Mouse (Mus musculus): ENCODE results near the gene Fndc3b. TPM values are rescaled to one million over a fixed set of nuclear protein-coding genes. Genes with fewer than 3 reads are reported as not detected.

Gene Fndc3b
- polyA plus RNA-seq, 1 experiment: 23.7 TPM

DNA sequence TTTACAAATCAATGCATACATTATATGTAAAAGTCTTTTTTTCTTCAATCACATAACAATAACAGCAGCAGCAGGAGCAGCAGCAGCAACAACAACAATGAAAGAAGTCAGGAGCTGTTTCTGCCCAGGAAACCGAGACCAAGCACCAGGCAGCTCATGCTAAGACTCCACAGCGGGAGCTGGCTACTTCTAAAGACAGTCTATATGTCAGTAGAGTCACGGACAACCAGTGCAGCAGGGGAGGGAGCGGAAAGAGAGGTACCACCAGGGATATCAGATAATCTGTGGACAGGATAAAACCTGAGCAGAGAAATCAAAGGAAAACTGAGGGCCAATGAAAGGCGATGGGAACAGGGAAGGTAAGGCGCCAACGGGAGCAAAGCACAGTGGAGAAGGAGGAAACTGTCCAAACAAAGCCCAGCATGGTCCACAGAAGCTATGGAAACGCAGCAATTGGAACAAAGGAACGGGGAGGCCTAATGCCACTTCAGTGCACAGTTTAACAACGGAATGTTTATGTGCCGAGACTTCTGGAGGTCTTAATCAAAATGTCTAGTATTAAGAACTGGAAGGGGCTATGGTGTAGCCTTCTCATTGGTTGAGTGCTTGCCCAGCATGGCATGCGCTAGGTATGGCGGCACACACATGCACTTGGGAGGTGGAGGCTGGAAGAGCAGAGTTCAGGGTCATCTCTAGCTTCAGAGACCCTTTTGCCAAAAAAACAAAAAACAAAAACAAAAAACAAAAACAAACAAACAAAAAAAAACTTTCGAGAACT, 215.6 kb downstream of the Fndc3b start:
- Histone ChIP-seq H3K79me3 (ENCODE audit: low read depth) (no peaks in the 10 kb centered on the region), H3K4me3 (ENCODE audit: insufficient read depth, poor library complexity, severe bottlenecking) (no peak overlapping the region), H3K36me3 (ENCODE audit: control insufficient read depth, insufficient read depth) (peaks cover 49% of the 10 kb centered on the region), H3K79me2 (ENCODE audit: control insufficient read depth, insufficient read depth) (no peaks in the 10 kb centered on the region), H3K27me3 (ENCODE audit: control insufficient read depth, insufficient read depth, insufficient read length) (no peaks in the 10 kb centered on the region), H3ac (ENCODE audit: control insufficient read depth, insufficient read length, low read depth) (no peak overlapping the region)
- TF ChIP-seq CTCF (IDR thresholded peaks at IDR 0.05; ENCODE audit: control insufficient read depth, insufficient read depth, insufficient read length) (no peak), FOSL1 (IDR thresholded peaks at IDR 0.05; ENCODE audit: insufficient read depth, low read length, poor library complexity, severe bottlenecking) (no peak), MYOG (IDR thresholded peaks at IDR 0.05; ENCODE audit: control insufficient read depth, extremely low read depth, insufficient read length) (no peak), MAX (IDR thresholded peaks at IDR 0.05) (no peak)

DNA sequence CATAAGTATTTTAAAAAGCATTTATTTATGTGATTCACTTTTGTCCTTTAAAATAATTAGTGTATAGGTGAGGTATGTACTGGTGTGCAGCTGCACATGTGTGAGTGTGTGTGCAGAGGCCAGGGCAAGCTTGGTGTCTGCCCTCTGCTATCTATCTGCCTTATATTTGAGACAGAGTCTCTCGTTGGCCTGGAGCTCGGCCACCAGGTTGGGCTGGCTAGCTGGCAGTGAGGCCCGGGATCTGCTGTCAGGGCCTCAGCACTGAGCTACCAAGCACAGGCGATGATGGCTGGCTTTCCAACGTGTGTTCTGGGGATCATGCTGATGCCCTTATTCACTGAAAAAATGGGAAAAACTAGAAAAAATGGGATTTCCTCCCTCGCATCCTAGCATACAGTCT, 216.4 kb downstream of the Fndc3b start:
- Histone ChIP-seq H3K79me2 (ENCODE audit: control insufficient read depth, insufficient read depth) (no peaks in the 10 kb centered on the region), H3ac (ENCODE audit: control insufficient read depth, insufficient read length, low read depth) (no peak overlapping the region), H3K36me3 (ENCODE audit: control insufficient read depth, insufficient read depth) (peaks cover 48% of the 10 kb centered on the region), H3K27me3 (ENCODE audit: control insufficient read depth, insufficient read depth, insufficient read length) (no peaks in the 10 kb centered on the region), H3K4me3 (ENCODE audit: insufficient read depth, poor library complexity, severe bottlenecking) (no peak overlapping the region), H3K79me3 (ENCODE audit: low read depth) (no peaks in the 10 kb centered on the region)
- no peak for TF ChIP-seq MYOG (IDR thresholded peaks at IDR 0.05; ENCODE audit: control insufficient read depth, extremely low read depth, insufficient read length)
- no peak for TF ChIP-seq MAX (IDR thresholded peaks at IDR 0.05)
- TF ChIP-seq USF1 (IDR thresholded peaks at IDR 0.05; ENCODE audit: low read depth): no peak
- no peak for TF ChIP-seq CTCF (IDR thresholded peaks at IDR 0.05; ENCODE audit: control insufficient read depth, insufficient read depth, insufficient read length)
- no peak for TF ChIP-seq FOSL1 (IDR thresholded peaks at IDR 0.05; ENCODE audit: insufficient read depth, low read length, poor library complexity, severe bottlenecking)

DNA sequence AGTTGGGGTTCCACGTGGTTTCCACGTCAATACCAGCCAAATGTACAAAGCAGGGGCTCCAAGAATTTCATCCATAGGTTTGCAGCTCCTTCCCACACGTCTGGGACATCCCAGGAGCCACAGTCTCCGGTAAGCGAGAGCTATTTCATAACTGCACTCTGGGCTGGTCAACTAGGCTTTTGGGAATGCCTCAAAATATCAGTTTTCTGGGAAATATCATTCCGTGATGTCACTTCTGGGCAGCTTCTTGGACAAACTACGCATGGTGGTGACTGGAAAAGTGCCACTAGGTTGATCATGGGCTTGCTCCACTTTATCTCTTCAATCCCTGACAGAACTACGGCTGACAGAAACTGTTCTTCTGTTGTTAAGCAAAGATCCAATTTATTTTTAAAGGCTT, 217.0 kb downstream of the Fndc3b start:
- Histone ChIP-seq H3K79me2 (ENCODE audit: control insufficient read depth, insufficient read depth) (no peaks in the 10 kb centered on the region), H3ac (ENCODE audit: control insufficient read depth, insufficient read length, low read depth) (no peak overlapping the region), H3K27me3 (ENCODE audit: control insufficient read depth, insufficient read depth, insufficient read length) (no peaks in the 10 kb centered on the region), H3K4me3 (ENCODE audit: insufficient read depth, poor library complexity, severe bottlenecking) (no peak overlapping the region), H3K36me3 (ENCODE audit: control insufficient read depth, insufficient read depth) (peaks cover 51% of the 10 kb centered on the region), H3K79me3 (ENCODE audit: low read depth) (no peaks in the 10 kb centered on the region)
- no peak for TF ChIP-seq USF1 (IDR thresholded peaks at IDR 0.05; ENCODE audit: low read depth)

DNA sequence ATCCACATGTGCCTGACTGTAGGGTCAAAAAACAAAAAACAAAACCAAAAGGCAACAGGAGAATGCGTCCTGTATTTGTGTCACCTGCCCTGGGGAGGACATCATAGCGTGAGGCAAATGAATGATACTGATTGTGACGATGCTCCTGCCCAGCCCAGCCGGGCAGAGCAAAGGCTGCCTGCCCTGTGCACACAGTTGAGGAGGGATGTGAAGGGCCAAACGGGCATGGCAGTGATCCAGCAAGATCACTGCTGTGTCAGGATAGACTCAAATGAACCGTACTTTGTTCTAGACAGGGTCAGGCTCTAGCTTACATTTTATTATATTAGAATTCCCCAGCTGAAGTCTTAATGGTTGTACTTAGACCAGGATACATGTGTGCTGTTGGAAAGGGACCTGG, 219.3 kb downstream of the Fndc3b start:
- Histone ChIP-seq H3K36me3 (ENCODE audit: control insufficient read depth, insufficient read depth) (peaks cover 52% of the 10 kb centered on the region), H3K79me2 (ENCODE audit: control insufficient read depth, insufficient read depth) (no peaks in the 10 kb centered on the region), H3ac (ENCODE audit: control insufficient read depth, insufficient read length, low read depth) (no peak overlapping the region), H3K27me3 (ENCODE audit: control insufficient read depth, insufficient read depth, insufficient read length) (no peaks in the 10 kb centered on the region), H3K79me3 (ENCODE audit: low read depth) (no peaks in the 10 kb centered on the region), H3K4me3 (ENCODE audit: insufficient read depth, poor library complexity, severe bottlenecking) (no peak overlapping the region)
- no peak for TF ChIP-seq USF1 (IDR thresholded peaks at IDR 0.05; ENCODE audit: low read depth)
- TF ChIP-seq MYOD1 (IDR thresholded peaks at IDR 0.05; ENCODE audit: control insufficient read depth, insufficient read length, low read depth): no peak
- no peak for TF ChIP-seq MAX (IDR thresholded peaks at IDR 0.05)
- TF ChIP-seq FOSL1 (IDR thresholded peaks at IDR 0.05; ENCODE audit: insufficient read depth, low read length, poor library complexity, severe bottlenecking): no peak
- TF ChIP-seq MYOG (IDR thresholded peaks at IDR 0.05; ENCODE audit: control insufficient read depth, extremely low read depth, insufficient read length): no peak
- TF ChIP-seq CEBPB (IDR thresholded peaks at IDR 0.05; ENCODE audit: low read depth): no peak
- TF ChIP-seq CTCF (IDR thresholded peaks at IDR 0.05; ENCODE audit: control insufficient read depth, insufficient read depth, insufficient read length): no peak

DNA sequence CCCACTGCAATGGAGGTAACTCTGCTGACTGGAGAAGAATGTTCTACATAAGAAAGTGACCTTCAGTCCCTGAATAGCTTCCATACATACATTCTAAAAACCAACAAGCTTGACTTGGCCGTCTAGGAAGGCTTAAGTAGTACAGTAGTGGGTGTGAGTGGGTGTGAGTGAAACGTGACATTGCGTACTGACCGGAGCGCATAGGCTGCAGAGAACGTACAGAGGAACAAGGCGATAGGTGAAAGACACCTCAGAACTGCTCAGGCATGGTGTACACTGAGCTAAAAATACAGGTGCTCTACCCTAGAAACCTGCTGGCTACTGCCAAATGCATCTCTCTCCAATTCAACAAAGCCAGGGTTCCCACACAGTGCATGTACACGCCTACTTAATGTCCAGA, 219.7 kb downstream of the Fndc3b start:
- Histone ChIP-seq H3ac (ENCODE audit: control insufficient read depth, insufficient read length, low read depth) (no peak overlapping the region), H3K79me2 (ENCODE audit: control insufficient read depth, insufficient read depth) (no peaks in the 10 kb centered on the region), H3K36me3 (ENCODE audit: control insufficient read depth, insufficient read depth) (peaks cover 48% of the 10 kb centered on the region), H3K4me3 (ENCODE audit: insufficient read depth, poor library complexity, severe bottlenecking) (no peak overlapping the region), H3K79me3 (ENCODE audit: low read depth) (no peaks in the 10 kb centered on the region), H3K27me3 (ENCODE audit: control insufficient read depth, insufficient read depth, insufficient read length) (no peaks in the 10 kb centered on the region)
- TF ChIP-seq CTCF (IDR thresholded peaks at IDR 0.05; ENCODE audit: control insufficient read depth, insufficient read depth, insufficient read length) (no peak), MYOD1 (IDR thresholded peaks at IDR 0.05; ENCODE audit: control insufficient read depth, insufficient read length, low read depth) (no peak), FOSL1 (IDR thresholded peaks at IDR 0.05; ENCODE audit: insufficient read depth, low read length, poor library complexity, severe bottlenecking) (no peak), MAX (IDR thresholded peaks at IDR 0.05) (no peak), MYOG (IDR thresholded peaks at IDR 0.05; ENCODE audit: control insufficient read depth, extremely low read depth, insufficient read length) (no peak), CEBPB (IDR thresholded peaks at IDR 0.05; ENCODE audit: low read depth) (no peak), USF1 (IDR thresholded peaks at IDR 0.05; ENCODE audit: low read depth) (no peak)

DNA sequence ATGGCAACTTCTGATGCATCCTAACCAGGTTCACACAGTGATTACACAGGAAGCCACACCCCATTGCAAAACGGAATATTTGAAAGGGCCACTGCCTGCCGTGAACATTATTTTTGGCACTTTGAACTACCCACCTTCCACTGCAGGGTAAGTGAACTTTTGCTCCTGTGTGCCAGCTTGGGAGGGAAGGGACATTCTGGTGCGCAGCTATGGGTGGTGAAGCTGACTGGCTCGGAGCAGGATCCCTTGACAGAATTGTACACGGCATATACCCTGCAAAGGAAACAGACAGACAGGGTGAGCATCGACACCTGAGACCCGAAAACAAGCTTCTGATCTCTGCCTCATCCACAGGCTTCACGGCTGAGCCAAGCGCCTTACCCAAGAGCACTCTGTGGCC, 220.2 kb downstream of the Fndc3b start:
- Histone ChIP-seq H3K79me2 (ENCODE audit: control insufficient read depth, insufficient read depth) (no peaks in the 10 kb centered on the region), H3K4me3 (ENCODE audit: insufficient read depth, poor library complexity, severe bottlenecking) (no peak overlapping the region), H3K36me3 (ENCODE audit: control insufficient read depth, insufficient read depth) (peaks cover 43% of the 10 kb centered on the region), H3K27me3 (ENCODE audit: control insufficient read depth, insufficient read depth, insufficient read length) (no peaks in the 10 kb centered on the region), H3ac (ENCODE audit: control insufficient read depth, insufficient read length, low read depth) (no peak overlapping the region), H3K79me3 (ENCODE audit: low read depth) (no peaks in the 10 kb centered on the region)
- no peak for TF ChIP-seq CTCF (IDR thresholded peaks at IDR 0.05; ENCODE audit: control insufficient read depth, insufficient read depth, insufficient read length)
- TF ChIP-seq CEBPB (IDR thresholded peaks at IDR 0.05; ENCODE audit: low read depth): no peak

All from C2C12 (cell line).